Mouse (Mus musculus) pancreas, adult 10 weeks (tissue): ENCODE results near the gene Suv39h2. TPM values are rescaled to one million over a fixed set of nuclear protein-coding genes. Genes with fewer than 3 reads are reported as not detected.

ENCODE experiments used
- polyA plus RNA-seq: library from polyadenylated mRNA; stranded (reverse); fragments of 350-450 nt; fragmentation: Illumina TruSeq; extraction: RNeasy Lipid Tissue Mini Kit (QIAGEN cat#74804); gene quantifications from one replicate; pipeline ENCODE4 v1.2.3, GENCODE M21; 2015; ENCODE audit warnings: low read depth, low replicate concordance; ENCODE audit not compliant: insufficient read depth

Gene Suv39h2
- 0.50 TPM for polyA plus RNA-seq

GRCm38 (mm10) chr2:3474861-3475283 is at the start of gene Suv39h2:
Gene Suv39h2 (minus strand): TSS chr2:3475031.

GRCm38 (mm10) chr2:3512552-3513454 is 38.0 kb upstream of the Suv39h2 start, which contains the start of the genes Gm45902, Hspa14 and Cdnf:
Gene Gm45902 (minus strand): TSS chr2:3512790.
Gene Hspa14 (minus strand): TSS chr2:3512814.
Gene Cdnf (plus strand): TSS chr2:3513030.

GRCm38 (mm10) chr2:3423841-3424578 is 50.8 kb downstream of the Suv39h2 start, which contains the start of gene Dclre1c:
Gene Dclre1c (plus strand): TSS chr2:3424131.

GRCm38 (mm10) chr2:3422548-3422947 is 52.3 kb downstream of the Suv39h2 start, which contains the start of gene Meig1:
Gene Meig1 (minus strand): TSS chr2:3422648.

Other genes with a start within 250 kb of the Suv39h2 start
- 7.4 TPM for gene Nmt2, start 190.8 kb downstream of the Suv39h2 start, polyA plus RNA-seq
- 4.8 TPM for gene Rpp38, start 142.4 kb downstream of the Suv39h2 start, polyA plus RNA-seq
- not detected for gene Acbd7, start 138.9 kb downstream of the Suv39h2 start, polyA plus RNA-seq
- not detected for gene Olah, start 77.8 kb downstream of the Suv39h2 start, polyA plus RNA-seq
- not detected for gene Meig1, start 52.4 kb downstream of the Suv39h2 start, polyA plus RNA-seq
- 2.3 TPM for gene Dclre1c, start 50.9 kb downstream of the Suv39h2 start, polyA plus RNA-seq
- gene Gm45902, start 37.8 kb upstream of the Suv39h2 start, polyA plus RNA-seq, result 0.55 TPM
- gene Hspa14, start 37.8 kb upstream of the Suv39h2 start, polyA plus RNA-seq, result 6.8 TPM
- gene Cdnf, start 38.0 kb upstream of the Suv39h2 start, polyA plus RNA-seq, result not detected
- 6.4 TPM for gene Fam107b, start 95.5 kb upstream of the Suv39h2 start, polyA plus RNA-seq